Mouse (Mus musculus): ENCODE measurements around the gene Lyz1. TPM values are rescaled to one million over a fixed set of nuclear protein-coding genes. Genes with fewer than 3 reads are reported as not detected.
"Not testable (repeated sequence)": the region's sequence is repeated elsewhere in the genome, so short reads cannot be mapped to it uniquely, and the experiment has no call there.

Lyz1 gene
- total RNA-seq, 4 experiments from 2014 or later = 1.5 to 4.6 (median 3.1) TPM

- DNase-seq (ENCODE audit: low spot score in 2 of 2) = no peak
These were observed 5.3 kb downstream of the Lyz1 start for GRCm38 (mm10) chr10:117287226-117287850.

- no peak for DNase-seq (ENCODE audit: low spot score in 2 of 2)
These were observed 6.2 kb downstream of the Lyz1 start for GRCm38 (mm10) chr10:117286366-117286970.

- DNase-seq (ENCODE audit: low spot score in 2 of 2) = not testable (repeated sequence)
These were observed 7.1 kb downstream of the Lyz1 start for GRCm38 (mm10) chr10:117285584-117285983.

- DNase-seq (ENCODE audit: low spot score in 2 of 2) = no peak
These were observed 7.8 kb downstream of the Lyz1 start for GRCm38 (mm10) chr10:117284578-117285520.

GRCm38 (mm10) chr10:117283871-117284577 is 8.6 kb downstream of the Lyz1 start:
- no peak for DNase-seq (ENCODE audit: low spot score in 2 of 2)

GRCm38 (mm10) chr10:117283196-117283595 is 9.5 kb downstream of the Lyz1 start:
- not testable (repeated sequence) for DNase-seq (ENCODE audit: low spot score in 2 of 2)

GRCm38 (mm10) chr10:117282551-117282950 is 10.1 kb downstream of the Lyz1 start:
- no peak for DNase-seq (ENCODE audit: low spot score in 2 of 2)

- no peak for DNase-seq (ENCODE audit: low spot score in 2 of 2)
These were observed 10.6 kb downstream of the Lyz1 start, which contains the start of gene Lyz2 for GRCm38 (mm10) chr10:117282049-117282448. TSS of gene Lyz2 (minus strand) at chr10:117282321.

GRCm38 (mm10) chr10:117281381-117281920 is 11.2 kb downstream of the Lyz1 start:
- no peak for DNase-seq (ENCODE audit: low spot score in 2 of 2)

GRCm38 (mm10) chr10:117280000-117280399 is 12.7 kb downstream of the Lyz1 start:
- no peak for DNase-seq (ENCODE audit: low spot score in 2 of 2)

GRCm38 (mm10) chr10:117278510-117278909 is 14.2 kb downstream of the Lyz1 start:
- not testable (repeated sequence) for DNase-seq (ENCODE audit: low spot score in 2 of 2)

- not testable (repeated sequence) for DNase-seq (ENCODE audit: low spot score in 2 of 2)
These were observed 14.9 kb downstream of the Lyz1 start for GRCm38 (mm10) chr10:117277779-117278178.

- DNase-seq (ENCODE audit: low spot score in 2 of 2) = no peak
These were observed 16.8 kb downstream of the Lyz1 start for GRCm38 (mm10) chr10:117275681-117276369.

GRCm38 (mm10) chr10:117274645-117275044 is 18.0 kb downstream of the Lyz1 start:
- DNase-seq (ENCODE audit: low spot score in 2 of 2) = not testable (repeated sequence)

GRCm38 (mm10) chr10:117272023-117272422 is 20.6 kb downstream of the Lyz1 start:
- DNase-seq (ENCODE audit: low spot score in 2 of 2) = no peak

GRCm38 (mm10) chr10:117259870-117260269 is 32.8 kb downstream of the Lyz1 start:
- no peak for DNase-seq (ENCODE audit: low spot score in 2 of 2)

- no peak for DNase-seq (ENCODE audit: low spot score in 2 of 2)
These were observed 54.1 kb downstream of the Lyz1 start, which contains the start of gene 9530003J23Rik for GRCm38 (mm10) chr10:117238603-117239002. TSS of gene 9530003J23Rik (minus strand) at chr10:117238703.
